Mouse (Mus musculus) hindbrain, embryonic 16.5 days (tissue): ENCODE data around the gene Atrnl1. TPM values are rescaled to one million over a fixed set of nuclear protein-coding genes. Genes with fewer than 3 reads are reported as not detected.

ENCODE experiments used
- ATAC-seq: fragments of 200-750 bp; cut with Nextera tagmentation; 2 replicates; pipeline ENCODE4 v1.8.0; 2017; ENCODE audit warnings: moderate TSS enrichment, moderate library complexity
- H3K27ac ChIP-seq: fragments of 300-500 bp; sonication (generic); 2 replicates; pipeline ENCODE4 v1.5.1; 2014; ENCODE audit warnings: low read depth, mild to moderate bottlenecking, control low read depth, low read length, moderate library complexity
- H3K27me3 ChIP-seq: fragments of 300-500 bp; sonication (generic); replicated peaks from 2 replicates; pipeline ENCODE4 v1.6.1; 2014; ENCODE audit warnings: low read length; ENCODE audit not compliant: control insufficient read depth, insufficient read depth
- H3K36me3 ChIP-seq: fragments of 300-500 bp; sonication (generic); 2 replicates; pipeline ENCODE4 v1.6.1; 2014; ENCODE audit warnings: mild to moderate bottlenecking, low read length, moderate library complexity, mixed read lengths; ENCODE audit not compliant: control insufficient read depth, insufficient read depth
- H3K4me1 ChIP-seq: fragments of 300-500 bp; sonication (generic); 2 replicates; pipeline ENCODE4 v1.6.1; 2014; ENCODE audit warnings: low read depth, low read length; ENCODE audit not compliant: control insufficient read depth, insufficient read depth
- H3K4me2 ChIP-seq: fragments of 300-500 bp; sonication (generic); 2 replicates; pipeline ENCODE4 v1.6.1; 2014; ENCODE audit warnings: mild to moderate bottlenecking, low read length, control low read depth, moderate library complexity
- H3K4me3 ChIP-seq: fragments of 300-500 bp; sonication (generic); 2 replicates; pipeline ENCODE4 v1.5.1; 2014; ENCODE audit warnings: mild to moderate bottlenecking, low read length, control low read depth, moderate library complexity
- H3K9ac ChIP-seq: fragments of 300-500 bp; sonication (generic); 2 replicates; pipeline ENCODE4 v1.6.1; 2014; ENCODE audit warnings: low read depth, mild to moderate bottlenecking, control low read depth, low read length, moderate library complexity
- H3K9me3 ChIP-seq: fragments of 300-500 bp; sonication (generic); 2 replicates; pipeline ENCODE4 v1.6.1; 2014; ENCODE audit warnings: mild to moderate bottlenecking, low read length, moderate library complexity; ENCODE audit not compliant: control insufficient read depth
- WGBS: fragments of 180-500 bp; shearing (Covaris S2); extraction: QIAGEN DNeasy Blood & Tissue Kit; methylation state at CpG from one replicate; pipeline ENCODE4 v1.1.7; 2014; 5-methylcytosine and 5-hydroxymethylcytosine counted together
- polyA plus RNA-seq: library from polyadenylated mRNA; unstranded; fragments of >200 nt; fragmentation: Nextera tagmentation; extraction: Ambion mirVana; gene quantifications from 2 replicates; pipeline ENCODE4 v1.2.1, GENCODE M21; 2015

Atrnl1 gene
- polyA plus RNA-seq, 1 experiment from 2014 or later: 5.3 TPM

- 96% methylated on average over 2 of the region's 2 CpGs for WGBS
Measured at GRCm38 (mm10) chr19:57948489-57948888, 337.7 kb downstream of the Atrnl1 start.

DNA sequence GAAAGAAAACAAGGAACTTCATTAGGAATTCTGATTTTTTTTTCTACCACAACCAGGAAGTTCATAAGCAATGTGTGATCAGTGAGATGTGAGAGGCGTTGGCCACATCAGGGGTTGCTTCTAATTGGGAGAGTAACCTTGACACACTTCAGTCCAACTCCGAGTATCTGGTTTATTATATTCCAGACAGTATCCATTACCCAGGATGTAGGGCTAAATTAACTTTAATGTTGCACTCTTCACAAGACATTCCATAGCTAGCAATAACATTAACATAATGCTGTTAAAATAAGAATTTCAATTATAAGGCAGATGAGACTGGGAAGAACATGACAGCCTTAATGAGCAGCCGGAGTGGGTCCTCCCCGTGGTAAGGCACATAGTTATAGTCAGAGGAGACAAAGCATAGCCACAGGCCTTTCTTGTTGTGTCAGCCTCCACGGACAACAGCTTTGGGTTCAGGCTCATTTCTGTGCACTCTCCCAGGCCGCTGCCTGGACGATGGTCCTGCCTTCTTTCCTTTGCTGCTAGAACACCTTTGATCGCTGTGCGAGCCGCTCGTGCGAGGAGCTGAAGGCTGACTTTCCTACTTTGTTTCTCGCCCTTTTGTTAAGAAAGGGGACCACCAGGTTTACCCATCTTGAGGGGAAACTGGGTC is 338.6 kb downstream of the Atrnl1 start:
- Histone ChIP-seq H3K36me3 (no peaks in the 10 kb centered on the region), H3K9me3 (no peaks in the 10 kb centered on the region), H3K4me3 (no peak overlapping the region), H3K27ac (no peak overlapping the region), H3K4me2 (no peak overlapping the region), H3K27me3 (no peaks in the 10 kb centered on the region), H3K4me1 (no peaks in the 10 kb centered on the region), H3K9ac (no peak overlapping the region)
- no peak for ATAC-seq
- WGBS: 66% methylated on average over 13 of the region's 13 CpGs

More at GRCm38 (mm10) chr19:57948489-57948888, 337.7 kb downstream of the Atrnl1 start:
- ATAC-seq: no peak
- Histone ChIP-seq H3K9ac (no peak overlapping the region), H3K4me2 (no peak overlapping the region), H3K27me3 (no peaks in the 10 kb centered on the region), H3K4me3 (no peak overlapping the region), H3K4me1 (no peaks in the 10 kb centered on the region), H3K36me3 (no peaks in the 10 kb centered on the region), H3K9me3 (no peaks in the 10 kb centered on the region), H3K27ac (no peak overlapping the region)

- 98% methylated on average over 3 of the region's 3 CpGs for WGBS
- no peak for ATAC-seq
- H3K27me3 ChIP-seq: no peaks in the 10 kb centered on the region
- H3K4me1 ChIP-seq: no peaks in the 10 kb centered on the region
- H3K9ac ChIP-seq: no peak overlapping the region
- H3K27ac ChIP-seq: no peak overlapping the region
- H3K4me2 ChIP-seq: no peak overlapping the region
- H3K4me3 ChIP-seq: no peak overlapping the region
- H3K36me3 ChIP-seq: no peaks in the 10 kb centered on the region
- no peaks in the 10 kb centered on the region for H3K9me3 ChIP-seq
Measured at GRCm38 (mm10) chr19:57954131-57954530, 343.3 kb downstream of the Atrnl1 start.

DNA sequence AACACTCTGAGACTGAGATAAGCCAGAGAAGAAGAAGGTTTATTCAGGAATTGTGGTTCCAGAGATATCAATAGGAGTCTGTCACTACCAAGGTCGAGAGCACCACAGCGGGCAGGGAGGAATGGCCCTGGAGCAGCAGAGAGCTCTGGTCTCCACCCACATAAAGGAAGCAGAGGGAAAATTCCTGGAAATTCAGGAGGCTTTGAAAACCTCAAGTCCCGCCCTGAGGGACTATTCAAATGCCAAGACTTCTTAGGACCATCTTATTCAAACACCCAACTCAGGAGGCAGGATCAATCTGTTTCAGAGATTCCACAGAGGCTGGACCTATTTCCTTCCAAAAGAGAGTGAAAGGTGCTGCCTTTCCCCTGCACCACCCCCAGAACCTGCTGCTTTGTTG is 345.6 kb downstream of the Atrnl1 start:
- no peaks in the 10 kb centered on the region; the same call in 1 of the 2 replicates for H3K4me1 ChIP-seq
- no peak overlapping the region for H3K9ac ChIP-seq
- no peak overlapping the region for H3K4me2 ChIP-seq
- 87% methylated on average over 3 of the region's 3 CpGs for WGBS
- H3K4me3 ChIP-seq: no peak overlapping the region
- ATAC-seq: no peak
- H3K36me3 ChIP-seq: no peaks in the 10 kb centered on the region
- H3K27me3 ChIP-seq: no peaks in the 10 kb centered on the region
- H3K9me3 ChIP-seq: no peaks in the 10 kb centered on the region
- H3K27ac ChIP-seq: no peak overlapping the region

GRCm38 (mm10) chr19:57957363-57957762 is 346.5 kb downstream of the Atrnl1 start:
- no peaks in the 10 kb centered on the region for H3K9me3 ChIP-seq
- no peak overlapping the region for H3K9ac ChIP-seq
- H3K36me3 ChIP-seq: no peaks in the 10 kb centered on the region
- 80% methylated on average over 3 of the region's 3 CpGs for WGBS
- no peaks in the 10 kb centered on the region; the same call in 1 of the 2 replicates for H3K4me1 ChIP-seq
- H3K4me3 ChIP-seq: no peak overlapping the region
- ATAC-seq: no peak
- H3K27me3 ChIP-seq: no peaks in the 10 kb centered on the region
- no peak overlapping the region for H3K4me2 ChIP-seq
- no peak overlapping the region for H3K27ac ChIP-seq

DNA sequence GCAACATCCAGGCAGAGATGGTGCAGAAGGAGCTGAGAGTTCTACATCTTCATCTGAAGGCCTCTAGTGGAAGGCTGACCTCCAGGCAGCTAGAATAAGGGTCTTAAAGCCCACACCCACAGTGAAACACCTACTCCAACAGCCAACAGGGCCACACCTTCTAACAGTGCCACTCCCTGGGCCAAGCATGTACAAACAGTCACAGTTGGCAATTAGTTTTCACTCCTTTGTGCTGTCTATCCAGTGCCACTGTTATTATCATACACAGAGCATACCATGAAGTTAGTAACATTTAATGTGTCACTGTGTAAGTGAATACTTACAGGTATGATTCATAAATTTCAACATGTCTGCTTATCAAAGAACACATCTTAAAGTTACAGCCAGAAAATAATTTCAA is 347.3 kb downstream of the Atrnl1 start:
- no peak for ATAC-seq
- Histone ChIP-seq H3K4me2 (no peak overlapping the region), H3K27me3 (no peaks in the 10 kb centered on the region), H3K4me1 (no peaks in the 10 kb centered on the region; the same call in 1 of the 2 replicates), H3K4me3 (no peak overlapping the region), H3K27ac (no peak overlapping the region), H3K36me3 (no peaks in the 10 kb centered on the region), H3K9ac (no peak overlapping the region), H3K9me3 (no peaks in the 10 kb centered on the region)

DNA sequence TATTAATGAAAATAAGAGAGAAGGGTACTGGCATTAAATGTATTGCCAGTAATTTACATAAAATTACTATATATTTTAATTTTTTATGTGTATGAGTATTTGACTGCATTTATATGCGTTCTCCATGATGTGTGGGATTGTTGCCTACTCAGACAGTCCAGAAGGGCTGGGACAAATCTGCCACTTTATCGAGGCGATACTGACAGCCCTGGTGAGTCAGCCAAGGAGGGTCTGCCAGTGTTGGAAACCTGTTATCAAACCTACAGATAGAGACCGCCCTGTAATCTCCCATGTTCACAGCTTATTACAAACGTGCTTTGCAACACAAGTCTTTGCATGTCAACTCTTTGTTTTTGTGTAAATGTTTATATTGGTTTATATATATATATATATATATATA is 347.9 kb downstream of the Atrnl1 start:
- 86% methylated on average over 5 of the region's 5 CpGs for WGBS
- Histone ChIP-seq H3K9ac (no peak overlapping the region), H3K36me3 (no peaks in the 10 kb centered on the region), H3K27ac (no peak overlapping the region), H3K4me3 (no peak overlapping the region), H3K4me2 (no peak overlapping the region), H3K4me1 (no peaks in the 10 kb centered on the region; the same call in 1 of the 2 replicates), H3K27me3 (no peaks in the 10 kb centered on the region), H3K9me3 (no peaks in the 10 kb centered on the region)
- ATAC-seq: no peak

DNA sequence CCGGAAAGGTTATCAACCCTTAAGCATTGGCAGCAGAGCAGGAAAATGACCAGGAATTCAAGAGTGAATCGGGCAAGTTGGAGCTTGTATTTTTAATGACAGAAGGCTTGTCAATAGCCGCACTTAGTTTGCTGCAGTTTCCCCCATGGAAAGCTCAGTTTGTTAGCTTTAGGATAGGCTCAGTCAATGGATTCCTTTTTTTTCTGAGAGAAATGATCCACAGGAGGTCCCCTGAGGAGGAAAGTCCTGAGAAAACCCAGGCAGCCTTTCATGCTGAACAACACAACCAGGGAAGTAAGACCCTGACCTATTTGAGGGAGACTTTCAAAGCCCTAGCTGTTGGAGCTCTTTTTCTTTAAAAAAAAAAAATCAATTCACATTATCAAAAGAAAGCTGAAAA is 350.5 kb downstream of the Atrnl1 start:
- no peaks in the 10 kb centered on the region; the same call in 1 of the 2 replicates for H3K4me1 ChIP-seq
- H3K4me3 ChIP-seq: no peak overlapping the region
- H3K4me2 ChIP-seq: no peak overlapping the region
- no peak for ATAC-seq
- H3K9ac ChIP-seq: no peak overlapping the region
- no peaks in the 10 kb centered on the region; the same call in 1 of the 2 replicates for H3K27me3 ChIP-seq
- WGBS: 26% methylated on average over 3 of the region's 3 CpGs
- no peaks in the 10 kb centered on the region for H3K9me3 ChIP-seq
- H3K36me3 ChIP-seq: no peaks in the 10 kb centered on the region
- H3K27ac ChIP-seq: no peak overlapping the region

- H3K4me2 ChIP-seq: no peak overlapping the region
- H3K27ac ChIP-seq: 0 out of 2 replicates have a peak overlapping the region, but pooled peaks have one; percentile 7
- no peaks in the 10 kb centered on the region for H3K36me3 ChIP-seq
- H3K27me3 ChIP-seq: no peaks in the 10 kb centered on the region; the same call in 1 of the 2 replicates
- no peak overlapping the region for H3K9ac ChIP-seq
- WGBS: 49% methylated on average over 16 of the region's 16 CpGs
- no peak for ATAC-seq
- no peaks in the 10 kb centered on the region for H3K9me3 ChIP-seq
- H3K4me3 ChIP-seq: no peak overlapping the region
- H3K4me1 ChIP-seq: no peaks in the 10 kb centered on the region; the same call in 1 of the 2 replicates
Measured at GRCm38 (mm10) chr19:57961738-57962640, 351.2 kb downstream of the Atrnl1 start.
